Mouse (Mus musculus) liver, adult 2 months (tissue): ENCODE data around the gene Katnal1.

Experiments used
- CTCF ChIP-seq: fragments of 200-500 bp; IDR thresholded peaks from 2 replicates; pipeline ENCODE4 v1.5.1; 2011; ENCODE audit warnings: low read depth, low read length, control low read depth
- POLR2A ChIP-seq: fragments of 200-500 bp; IDR thresholded peaks from 2 replicates; pipeline ENCODE4 v1.6.1; 2011; ENCODE audit warnings: low read length, control low read depth; ENCODE audit not compliant: insufficient read depth; ENCODE audit errors: extremely low read depth

DNA sequence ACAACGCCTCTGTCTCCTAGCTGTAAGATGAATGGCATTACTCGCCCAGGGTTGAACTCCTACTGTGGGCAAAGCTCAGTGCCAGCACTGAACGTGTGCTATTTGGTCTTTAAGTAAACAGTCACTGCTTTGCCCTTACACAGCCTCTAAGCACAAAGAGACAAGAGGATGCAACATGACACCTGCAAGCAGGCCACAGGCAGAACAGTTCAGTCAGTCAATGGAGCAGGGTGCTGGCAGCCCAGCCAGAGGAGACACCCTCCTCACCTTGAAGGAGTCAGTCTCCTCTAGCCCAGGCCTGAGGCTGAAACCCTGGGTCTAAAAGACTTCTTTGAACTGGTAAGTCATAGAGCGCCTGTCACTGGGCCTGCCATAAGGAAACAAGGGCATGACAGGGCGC, 11.1 kb downstream of the Katnal1 start:
- TF ChIP-seq CTCF = no peak
- TF ChIP-seq POLR2A = no peak
